Mouse (Mus musculus) brown adipose tissue, adult 24 weeks (tissue): Measurements from ENCODE around the gene Lsg1. TPM values are rescaled to one million over a fixed set of nuclear protein-coding genes. Genes with fewer than 3 reads are reported as not detected.

ENCODE experiments used
- H3K27ac ChIP-seq: fragments of 200-500 bp; replicated peaks from 2 replicates; pipeline ENCODE4 v1.5.1; 2012; ENCODE audit warnings: low read depth, mild to moderate bottlenecking, low read length
- H3K4me1 ChIP-seq: fragments of 200-500 bp; 2 replicates; pipeline ENCODE4 v1.6.1; 2012; ENCODE audit warnings: low read length, mixed read lengths; ENCODE audit not compliant: control insufficient read depth, insufficient read depth, insufficient read length
- H3K4me3 ChIP-seq: fragments of 200-500 bp; 2 replicates; pipeline ENCODE4 v1.5.1; 2012; ENCODE audit warnings: low read depth, mild to moderate bottlenecking, low read length, moderate library complexity; ENCODE audit not compliant: insufficient read depth
- polyA plus RNA-seq: library from polyadenylated mRNA; stranded (reverse); fragments of >200 nt; gene quantifications from 2 replicates; pipeline ENCODE4 v1.2.4, GENCODE M21; 2012; ENCODE audit not compliant: missing spikeins, insufficient read depth, insufficient read length

Lsg1 gene
- polyA plus RNA-seq, 1 experiment = 8.5 TPM

DNA sequence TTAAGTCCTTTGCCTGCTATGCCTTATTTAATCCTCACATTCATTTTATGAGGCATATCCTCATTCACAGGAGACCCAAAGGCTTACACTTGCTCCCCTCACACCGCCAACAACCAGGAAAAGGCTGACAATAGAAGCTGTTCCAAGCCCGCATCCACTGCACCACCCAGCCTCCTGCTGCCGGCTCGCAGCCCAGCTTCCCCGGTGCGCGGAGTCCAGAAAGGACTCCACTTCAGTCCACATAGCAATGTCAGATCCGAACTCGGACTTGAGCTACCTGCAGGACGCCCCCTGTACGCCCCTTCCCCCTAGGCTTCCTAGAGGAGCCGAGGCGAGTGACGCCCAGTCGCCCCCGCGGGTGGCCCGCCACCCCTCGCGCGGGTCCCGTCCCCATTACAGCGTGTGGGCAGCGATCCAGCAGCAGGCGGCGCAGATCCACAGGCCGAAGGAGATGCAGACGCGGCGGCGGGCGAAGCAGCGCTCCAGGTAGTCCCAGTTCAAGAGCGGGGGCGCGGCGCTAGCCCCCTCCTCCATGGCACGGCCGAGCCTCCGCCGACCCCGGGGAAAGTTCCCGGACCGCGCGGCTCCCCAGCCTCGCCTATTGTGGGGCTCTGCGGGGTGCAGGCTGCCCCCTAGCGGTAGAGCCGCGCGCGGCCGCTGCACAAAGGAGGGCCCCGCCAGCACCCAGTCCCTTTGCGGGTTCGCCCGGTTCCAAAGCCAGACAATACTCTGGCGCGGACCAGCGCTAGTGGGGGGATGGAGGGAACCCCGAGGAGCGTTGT, 37.2 kb downstream of the Lsg1 start:
- Histone ChIP-seq H3K27ac (peak overlapping the region; percentile 64), H3K4me1 (peaks cover 8% of the 10 kb centered on the region; the same call in 1 of the 2 replicates), H3K4me3 (peak overlapping the region; percentile 85)

DNA sequence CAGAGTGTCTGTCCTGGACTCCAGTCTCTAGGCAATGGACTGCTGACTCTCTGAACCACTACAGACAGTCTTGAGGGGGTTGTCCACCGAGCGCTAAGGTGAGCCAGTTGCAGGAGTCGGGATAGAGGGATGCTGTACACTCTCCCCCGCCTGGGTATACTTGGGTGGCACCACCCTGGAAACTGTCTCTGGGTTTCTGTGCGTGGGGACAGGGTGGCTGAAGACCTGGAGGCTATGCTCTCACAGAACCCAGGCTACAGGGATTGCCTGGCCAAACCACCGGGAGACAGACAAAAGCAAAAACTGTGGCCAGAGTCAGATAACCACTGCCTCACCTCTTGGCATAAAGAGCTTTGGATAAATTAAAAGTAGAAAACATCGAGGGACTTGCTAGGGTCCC, 37.9 kb downstream of the Lsg1 start:
- Histone ChIP-seq H3K4me1 (peaks cover 8% of the 10 kb centered on the region; the same call in 1 of the 2 replicates), H3K27ac (no peak overlapping the region), H3K4me3 (peak overlapping the region; percentile 85)

- H3K4me1 ChIP-seq = peaks cover 8% of the 10 kb centered on the region; the same call in 1 of the 2 replicates
- H3K4me3 ChIP-seq = no peak overlapping the region
Observed at GRCm38 (mm10) chr16:30548291-30548690, 39.1 kb downstream of the Lsg1 start.

GRCm38 (mm10) chr16:30544693-30545092, 42.7 kb downstream of the Lsg1 start:
- no peak overlapping the region for H3K27ac ChIP-seq
- 0 out of 2 replicates have a peak, but pooled peaks cover 2% of the 10 kb centered on the region for H3K4me1 ChIP-seq
- no peak overlapping the region for H3K4me3 ChIP-seq

More at GRCm38 (mm10) chr16:30548291-30548690, 39.1 kb downstream of the Lsg1 start:
- no peak overlapping the region for H3K27ac ChIP-seq

- H3K4me1 ChIP-seq = no peaks in the 10 kb centered on the region
- no peak overlapping the region for H3K27ac ChIP-seq
- H3K4me3 ChIP-seq = no peak overlapping the region
Observed at GRCm38 (mm10) chr16:30543386-30543785, 44.0 kb downstream of the Lsg1 start.

DNA sequence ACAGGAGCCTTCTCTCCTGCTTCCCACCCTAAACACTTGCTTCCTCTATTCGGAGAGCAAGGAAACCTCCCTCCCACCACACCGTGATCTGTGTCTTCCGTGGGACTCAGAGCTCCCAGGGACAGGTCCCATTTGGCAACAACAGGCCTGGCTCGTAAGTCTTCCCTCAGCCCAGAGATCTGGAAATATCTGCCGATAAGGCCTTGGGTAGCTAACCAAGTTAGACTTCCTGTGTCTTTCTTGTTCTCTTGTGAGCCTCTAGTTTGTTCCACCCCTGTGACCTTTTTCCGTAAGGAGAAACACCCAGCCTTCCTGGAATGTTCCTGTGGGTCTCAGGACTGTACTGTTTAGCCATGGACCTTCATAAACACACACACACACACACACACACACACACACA, 44.6 kb downstream of the Lsg1 start:
- no peak overlapping the region for H3K4me3 ChIP-seq
- no peak overlapping the region for H3K27ac ChIP-seq
- H3K4me1 ChIP-seq = no peaks in the 10 kb centered on the region

DNA sequence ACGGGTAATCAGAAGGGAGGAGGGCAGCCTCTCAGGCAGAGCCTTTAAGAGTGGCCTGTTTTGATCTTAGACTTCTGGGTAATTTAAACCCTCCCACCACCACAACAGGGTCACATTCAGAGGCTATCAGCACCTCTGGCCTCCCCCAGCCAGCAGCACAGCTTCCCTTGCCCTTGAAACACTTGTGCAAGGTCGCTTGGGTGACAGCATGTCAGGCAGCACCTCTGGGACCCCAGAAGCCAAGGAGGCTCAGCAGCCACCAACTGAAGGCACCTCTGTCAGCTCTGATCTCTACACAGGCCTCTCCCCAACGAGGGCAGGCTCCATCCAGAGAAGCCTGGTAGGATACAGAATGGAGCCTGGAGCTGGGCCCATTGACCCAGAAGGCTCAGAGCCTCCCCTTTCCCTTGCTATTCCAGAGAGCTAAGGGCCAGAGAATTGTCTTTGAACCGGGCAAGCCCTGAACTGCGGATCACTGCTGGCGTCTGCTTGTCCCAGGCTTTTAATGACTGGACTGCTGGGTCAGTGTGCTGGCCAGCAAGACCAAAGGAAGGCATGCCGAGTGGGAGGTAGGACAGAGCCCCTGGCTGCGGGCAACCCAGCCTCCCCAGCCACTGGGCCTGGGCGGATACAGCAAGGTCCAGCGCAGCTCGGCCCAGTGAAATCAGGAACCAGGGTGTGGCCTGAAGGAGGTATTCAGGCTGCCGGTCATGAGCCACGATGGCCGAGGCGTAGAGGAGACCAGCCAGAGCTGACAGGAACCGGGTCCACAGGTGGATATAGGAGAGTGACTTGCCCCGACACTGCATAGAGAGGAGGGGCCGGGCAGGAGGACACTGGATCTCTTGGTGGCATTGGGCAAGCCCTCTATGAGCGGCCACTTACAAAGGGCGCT, 47.0 kb downstream of the Lsg1 start:
- H3K4me3 ChIP-seq = no peak overlapping the region

DNA sequence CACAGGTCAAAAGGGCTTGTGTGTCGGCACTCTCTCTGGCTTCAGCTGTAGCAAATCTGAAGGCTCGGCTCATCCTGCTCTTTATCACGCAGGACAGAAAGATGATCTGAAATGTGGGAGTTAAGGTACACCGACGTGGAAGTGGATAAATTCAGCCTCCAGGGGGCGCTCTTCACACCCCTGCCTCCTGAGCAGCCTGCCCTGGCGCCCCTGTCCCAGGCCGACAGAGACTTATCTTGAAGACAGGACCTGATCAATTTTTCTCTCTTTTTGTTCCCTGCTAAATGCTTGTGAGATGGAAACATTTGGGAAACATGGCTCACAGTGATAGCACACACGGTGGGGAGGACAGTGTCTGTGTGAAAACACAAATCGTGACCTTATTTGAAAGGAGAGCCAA, 48.0 kb downstream of the Lsg1 start:
- Histone ChIP-seq H3K4me3 (no peak overlapping the region), H3K4me1 (no peaks in the 10 kb centered on the region), H3K27ac (no peak overlapping the region)

More for the DNA sequence above, 47.0 kb downstream of the Lsg1 start:
- no peak overlapping the region for H3K27ac ChIP-seq
- H3K4me1 ChIP-seq = no peaks in the 10 kb centered on the region

GRCm38 (mm10) chr16:30535075-30535474, 52.3 kb downstream of the Lsg1 start:
- Histone ChIP-seq H3K4me1 (no peaks in the 10 kb centered on the region), H3K27ac (no peak overlapping the region), H3K4me3 (no peak overlapping the region)

GRCm38 (mm10) chr16:30533592-30533991, 53.8 kb downstream of the Lsg1 start:
- H3K4me1 ChIP-seq = no peaks in the 10 kb centered on the region
- H3K4me3 ChIP-seq = no peak overlapping the region
- no peak overlapping the region for H3K27ac ChIP-seq

GRCm38 (mm10) chr16:30532929-30533328, 54.5 kb downstream of the Lsg1 start:
- H3K4me3 ChIP-seq = no peak overlapping the region
- H3K27ac ChIP-seq = no peak overlapping the region
- no peaks in the 10 kb centered on the region for H3K4me1 ChIP-seq

DNA sequence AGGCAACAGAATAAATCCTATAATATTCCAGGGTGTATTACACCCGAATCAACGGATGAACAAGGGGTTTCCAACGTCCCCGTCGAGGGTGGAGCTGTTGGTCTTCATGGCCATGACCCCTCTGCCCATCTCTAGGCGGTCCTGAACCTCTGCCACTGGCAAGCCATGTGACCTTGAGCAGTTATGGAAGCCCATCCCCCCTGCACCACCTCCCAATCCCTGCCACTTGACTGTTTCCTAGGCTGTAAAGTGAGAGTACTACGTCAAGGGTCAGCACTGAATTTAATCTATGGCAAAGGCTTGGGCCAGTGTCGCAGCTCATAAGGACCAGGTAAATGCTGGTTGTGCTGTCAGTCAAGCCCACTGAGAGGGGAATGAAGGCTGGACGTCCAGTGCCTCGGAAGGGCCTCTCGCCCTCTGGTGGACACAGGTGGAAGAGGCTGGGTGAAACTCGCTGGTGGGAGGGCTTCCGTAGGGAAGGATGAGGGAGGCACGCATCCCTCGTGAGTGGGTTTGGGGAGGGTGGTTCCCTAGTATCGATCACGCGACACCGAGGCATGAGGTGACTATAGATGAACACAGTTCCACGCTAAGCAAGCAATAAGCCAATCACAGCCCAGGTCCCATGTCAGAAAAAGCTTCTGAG, 55.5 kb downstream of the Lsg1 start:
- Histone ChIP-seq H3K4me1 (no peaks in the 10 kb centered on the region), H3K27ac (no peak overlapping the region), H3K4me3 (no peak overlapping the region)

- Histone ChIP-seq H3K27ac (no peak overlapping the region), H3K4me1 (no peaks in the 10 kb centered on the region), H3K4me3 (no peak overlapping the region)
Observed at GRCm38 (mm10) chr16:30530815-30531214, 56.6 kb downstream of the Lsg1 start.

DNA sequence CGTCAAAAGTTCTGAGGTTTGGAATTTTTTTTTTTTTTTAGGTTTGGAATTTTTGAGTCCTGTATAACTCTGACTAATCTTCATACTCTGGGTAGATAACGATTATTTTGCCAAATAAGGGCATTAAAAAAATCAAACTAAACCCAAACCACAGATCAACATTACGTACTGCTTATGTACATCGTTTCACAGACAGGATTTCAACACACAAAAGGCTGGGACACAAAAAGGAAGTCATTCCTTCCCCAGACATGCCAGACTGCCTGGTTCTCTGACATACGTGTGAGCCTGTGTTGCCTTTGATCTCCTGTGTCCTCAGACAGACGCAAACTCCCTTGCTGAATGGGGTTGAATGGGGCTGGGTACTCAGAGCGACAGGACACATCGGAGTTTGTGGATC, 59.0 kb downstream of the Lsg1 start:
- Histone ChIP-seq H3K4me3 (no peak overlapping the region), H3K27ac (no peak overlapping the region), H3K4me1 (no peaks in the 10 kb centered on the region; the same call in 1 of the 2 replicates)

DNA sequence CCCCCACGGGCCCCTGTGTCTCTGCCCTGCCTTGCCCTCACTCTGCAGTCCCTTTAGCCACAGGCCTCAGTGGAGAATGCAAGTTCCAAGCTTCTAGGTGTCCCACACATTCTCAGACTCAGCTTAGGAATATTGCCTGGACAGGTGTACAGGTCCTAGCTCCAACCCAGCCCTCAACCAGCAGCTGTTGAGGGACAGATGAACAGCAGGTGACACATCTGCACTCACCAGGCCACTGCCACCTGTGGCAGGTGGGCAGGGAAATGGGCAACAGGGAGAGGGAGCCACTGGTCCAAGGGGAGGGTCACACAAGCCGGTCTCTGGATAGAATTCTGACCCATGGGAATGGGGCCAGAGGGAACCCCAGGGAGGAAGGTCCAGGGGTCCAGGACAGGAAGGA, 59.5 kb downstream of the Lsg1 start:
- Histone ChIP-seq H3K4me3 (no peak overlapping the region), H3K4me1 (no peaks in the 10 kb centered on the region; the same call in 1 of the 2 replicates), H3K27ac (no peak overlapping the region)
